ENCODE assay signal across 28 mouse cellular contexts in genomic region chr10:26178356-26178755, GRCm38 (mm10). TPM values are rescaled to one million over a fixed set of nuclear protein-coding genes. Genes with fewer than 3 reads are reported as not detected.
DNase-seq lines count a peak whose midpoint lies in the region; ATAC-seq lines count a peak whose summit lies in the region.
"Had no signal": no experiment of that assay in that cellular context is flagged by ENCODE, and none has a peak within 500 bp of the region (broad histone marks: within the 10 kb centered on the region; RNA-seq: fewer than 3 reads in every experiment).

No protein-coding gene starts in this region.

- no peak overlapping the region for H3K4me3 ChIP-seq in forebrain, embryonic 15.5 days
- no peak overlapping the region for H3K4me3 ChIP-seq in forebrain, embryonic 12.5 days (replicated peaks)
- H3K4me3 ChIP-seq: embryonic facial prominence, embryonic 10.5 days; heart, embryonic 12.5 days; kidney, embryonic 15.5 days; limb, embryonic 15.5 days; megakaryocyte, embryonic 14.5 days; neural tube, embryonic 12.5 days had no signal

- ATAC-seq in forebrain, embryonic 15.5 days (replicated peaks): peak; percentile 69
- ATAC-seq in forebrain, embryonic 12.5 days (ENCODE audit: low FRiP score): no peak

- H3K4me1 ChIP-seq in forebrain, embryonic 15.5 days: no peaks in the 10 kb centered on the region
- no peaks in the 10 kb centered on the region for H3K4me1 ChIP-seq in forebrain, embryonic 12.5 days
- H3K4me1 ChIP-seq: embryonic facial prominence, embryonic 10.5 days; heart, embryonic 12.5 days; kidney, embryonic 15.5 days; limb, embryonic 15.5 days; megakaryocyte, embryonic 14.5 days; neural tube, embryonic 12.5 days had no signal

- H3K9me3 ChIP-seq in forebrain, embryonic 15.5 days: no peaks in the 10 kb centered on the region
- no peaks in the 10 kb centered on the region for H3K9me3 ChIP-seq in forebrain, embryonic 12.5 days
- H3K9me3 ChIP-seq: embryonic facial prominence, embryonic 10.5 days; G1E; heart, embryonic 12.5 days; kidney, embryonic 15.5 days; limb, embryonic 15.5 days; megakaryocyte, embryonic 14.5 days; neural tube, embryonic 12.5 days had no signal

- H3K27me3 ChIP-seq in forebrain, embryonic 15.5 days: no peaks in the 10 kb centered on the region
- H3K27me3 ChIP-seq in forebrain, embryonic 12.5 days: no peaks in the 10 kb centered on the region
- H3K27me3 ChIP-seq: CH12.LX; heart, embryonic 12.5 days; kidney, embryonic 15.5 days; limb, embryonic 15.5 days; megakaryocyte, embryonic 14.5 days; neural tube, embryonic 12.5 days had no signal

- H3K4me2 ChIP-seq in forebrain, embryonic 15.5 days (replicated peaks): no peak overlapping the region
- no peak overlapping the region for H3K4me2 ChIP-seq in forebrain, embryonic 12.5 days
- H3K4me2 ChIP-seq: heart, embryonic 12.5 days; kidney, embryonic 15.5 days; limb, embryonic 15.5 days; lung, embryonic 14.5 days; neural tube, embryonic 12.5 days had no signal

- no peaks in the 10 kb centered on the region for H3K36me3 ChIP-seq in forebrain, embryonic 15.5 days
- H3K36me3 ChIP-seq in forebrain, embryonic 12.5 days (replicated peaks): no peaks in the 10 kb centered on the region
- H3K36me3 ChIP-seq: embryonic facial prominence, embryonic 10.5 days; G1E; heart, embryonic 12.5 days; kidney, embryonic 15.5 days; limb, embryonic 15.5 days; neural tube, embryonic 12.5 days had no signal

- peak; percentile 52 to 59 for DNase-seq in right cerebral cortex, postnatal 10 days (ENCODE audit: low spot score in 2 of 2)
- no peak for DNase-seq in right cerebral cortex, adult 18-20 months
- peak; percentile 47 for DNase-seq in brain, embryonic 18.5 days (ENCODE audit: low read depth, low spot score)
- DNase-seq in layer of hippocampus, postnatal 10 days (ENCODE audit: low spot score in 2 of 2): peak; percentile 13 to 15
- no peak for DNase-seq in thymus, postnatal 0 days (ENCODE audit: low spot score)
- DNase-seq: adrenal gland, adult 2 months; B cell, adult 2 months; cerebellum, adult 8-10 months; heart, adult 11 months; heart, postnatal 10 days; kidney, adult 11 months; kidney, postnatal 36 days; lung, embryonic 14.5 days; thymus, adult 2 months had no signal

- H3K9ac ChIP-seq in forebrain, embryonic 15.5 days (replicated peaks): no peak overlapping the region
- H3K9ac ChIP-seq in forebrain, embryonic 12.5 days: no peak overlapping the region
- H3K9ac ChIP-seq: heart, embryonic 12.5 days; kidney, embryonic 15.5 days; limb, embryonic 15.5 days; liver, embryonic 14.5 days; lung, embryonic 14.5 days; neural tube, embryonic 12.5 days had no signal

- WGBS in forebrain, embryonic 15.5 days: 70% methylated on average over 3 of the region's 3 CpGs
- 81% methylated on average over 3 of the region's 3 CpGs for WGBS in forebrain, embryonic 12.5 days

- no peak overlapping the region for H3K27ac ChIP-seq in forebrain, embryonic 15.5 days (replicated peaks)
- H3K27ac ChIP-seq in forebrain, embryonic 12.5 days: no peak overlapping the region
- H3K27ac ChIP-seq: embryonic facial prominence, embryonic 10.5 days; kidney, embryonic 15.5 days; limb, embryonic 15.5 days; liver, embryonic 14.5 days; neural tube, embryonic 12.5 days; stomach, postnatal 0 days had no signal

RNA-seq across cellular contexts. Expression of gene Samd3, which starts 51.2 kb away (rescaled TPM):
- 5.3 and 5.7 TPM in 2 replicates for polyA plus RNA-seq in forebrain, embryonic 15.5 days (2015; fragmentation: Nextera tagmentation; extraction: Ambion mirVana)
- polyA plus RNA-seq in forebrain, embryonic 12.5 days (2016; fragmentation: Nextera tagmentation; extraction: Ambion mirVana): 19.9 and 20.3 TPM in 2 replicates
- under 1 TPM; 0.31 to 0.50 TPM for total RNA-seq in layer of hippocampus, postnatal 10 days (2021)
- 0.68 and 0.80 TPM in 2 replicates for polyA plus RNA-seq in thymus, postnatal 0 days (2015; fragmentation: Nextera tagmentation; extraction: Ambion mirVana)
- total RNA-seq: adrenal gland, adult 2 months; adrenal gland, postnatal 4 days; CH12.LX; G1E; gastrocnemius, adult 18-20 months; heart, postnatal 10 days had no signal
- polyA plus RNA-seq: G1E; heart, embryonic 12.5 days; kidney, embryonic 15.5 days; liver, embryonic 14.5 days; stomach, postnatal 0 days had no signal

Comparison
In these comparisons a context has a peak if more than half of its experiments do, and no peak if none do; other contexts are left out.
1. DNase-seq: peak in right cerebral cortex, postnatal 10 days (2 of 2), brain, embryonic 18.5 days (single experiment) and layer of hippocampus, postnatal 10 days (2 of 2); none in right cerebral cortex, adult 18-20 months (single experiment) and thymus, postnatal 0 days (single experiment).